Mouse (Mus musculus): ENCODE data around the gene Rffl.

- TF ChIP-seq POLR2A (IDR thresholded peaks at IDR 0.05; ENCODE audit: low read depth, low read length): no peak
- no peak for TF ChIP-seq CTCF (conservative IDR thresholded peaks at IDR 0.05; ENCODE audit: insufficient read depth, insufficient read length, low read depth, low read length)
These were observed 37.6 kb upstream of the Rffl start for GRCm38 (mm10) chr11:82908608-82908989.

Measured in kidney, adult 2 months (tissue).